Mouse (Mus musculus) fat pad, adult 2 months (tissue): ENCODE data around the gene 2310034G01Rik.

Experiments
- DNase-seq: peaks from one replicate; pipeline ENCODE4 v3.0.0-alpha.2; 2011; ENCODE audit warnings: low read depth, low spot score; ENCODE audit errors: extremely low read depth

Gene 2310034G01Rik

DNA sequence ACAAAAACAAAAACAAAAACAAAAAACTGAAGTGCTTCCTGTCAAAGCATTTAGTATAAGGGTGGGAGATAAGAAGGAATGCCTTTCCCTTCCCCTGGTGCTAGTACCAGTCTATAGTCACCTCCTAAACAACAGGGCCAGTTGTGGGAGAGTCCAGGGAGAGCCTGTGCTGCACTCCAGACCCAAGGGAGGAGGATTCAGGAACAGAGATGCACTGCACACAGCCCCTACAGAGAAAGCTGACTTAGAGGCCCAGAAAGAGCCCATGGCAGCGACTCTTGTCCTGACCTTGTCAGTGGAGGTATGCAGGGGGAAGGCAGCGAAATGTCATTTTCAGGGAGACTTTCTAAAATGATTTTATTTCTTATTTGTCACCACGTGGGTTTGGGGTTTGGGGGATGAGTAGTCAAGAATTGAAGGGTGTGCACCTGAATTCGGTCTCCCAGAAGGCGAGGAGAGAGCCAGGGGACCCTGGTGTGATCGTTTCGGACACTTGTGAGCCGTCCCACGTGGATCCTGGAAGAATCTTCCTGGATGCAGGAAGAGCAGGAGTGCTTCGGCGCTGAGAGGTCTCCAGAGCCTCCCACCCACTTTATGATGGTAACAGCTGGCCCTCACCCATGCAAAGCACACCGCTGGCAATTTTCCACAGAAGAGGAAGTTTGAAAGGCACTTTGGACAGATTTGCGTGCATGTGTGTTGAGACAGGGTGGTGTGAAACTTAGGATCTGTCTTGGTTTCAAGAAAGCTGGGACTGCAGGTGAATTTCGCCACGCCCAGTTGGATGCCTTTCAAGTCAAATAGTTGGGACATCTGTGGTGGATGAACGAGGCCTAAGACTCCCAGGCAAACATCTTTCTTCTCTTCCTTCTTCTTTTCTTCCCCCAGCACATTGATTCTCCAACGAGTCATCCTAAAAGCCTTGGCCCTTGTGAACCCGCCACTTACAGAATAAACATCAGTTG, 46.6 kb downstream of the 2310034G01Rik start:
- DNase-seq, result no peak

DNA sequence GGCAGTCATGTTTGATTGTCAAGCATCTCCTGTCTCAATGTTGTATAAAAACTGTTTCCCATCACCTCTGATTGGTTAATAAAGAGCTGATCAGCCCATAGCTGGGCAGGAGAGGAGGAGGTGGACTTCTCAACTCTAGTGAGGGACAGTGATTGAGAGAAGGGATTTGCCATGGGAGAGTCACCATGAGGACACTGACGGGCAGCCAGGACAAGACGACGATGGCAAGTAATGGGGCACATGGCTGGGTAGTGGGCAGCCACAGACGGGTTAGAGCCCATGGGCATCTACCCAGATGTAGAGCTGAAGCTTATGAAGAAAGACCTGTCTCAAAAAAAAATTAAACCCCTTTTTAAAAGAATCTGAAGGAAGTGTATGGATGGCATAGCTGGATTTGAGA, 47.6 kb downstream of the 2310034G01Rik start:
- no peak for DNase-seq

DNA sequence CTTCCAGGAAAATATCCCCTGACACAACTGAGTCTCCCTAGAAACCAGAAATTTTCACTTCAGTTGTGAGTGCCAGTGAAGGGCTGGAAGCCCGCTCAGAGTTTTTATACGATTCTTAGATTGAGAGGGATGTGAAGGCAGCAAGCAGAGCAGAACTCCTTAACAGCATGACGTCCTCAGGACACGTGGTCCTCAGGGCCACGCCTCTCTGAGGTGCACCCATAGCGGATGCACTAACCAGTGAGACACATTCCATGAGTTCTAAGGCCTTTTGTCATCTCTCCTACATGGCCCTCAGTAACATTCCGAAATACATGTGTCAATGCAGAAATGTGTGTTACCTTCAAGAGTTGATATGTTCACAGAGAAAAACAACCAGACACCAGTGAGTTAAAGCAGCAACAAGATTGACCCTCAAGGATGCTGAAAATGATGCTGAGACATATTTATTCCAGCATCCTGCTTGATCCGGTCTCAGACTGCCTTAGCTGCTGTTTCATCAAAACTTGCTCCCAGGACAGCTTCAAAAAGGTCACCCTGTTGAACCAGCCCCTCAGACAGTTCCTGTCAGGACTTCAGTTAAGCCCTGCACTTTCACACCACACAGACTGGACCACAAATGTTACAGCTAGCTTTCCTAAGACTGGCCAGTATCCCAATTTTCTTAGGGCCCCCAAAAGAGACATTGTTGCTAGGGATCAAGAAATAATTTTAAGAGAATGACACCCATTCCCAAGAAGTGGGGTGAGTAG, 49.6 kb downstream of the 2310034G01Rik start:
- DNase-seq, result no peak
